Comparison of ENCODE assay signal across 26 mouse cellular contexts in genomic region chr11:38297693-38298092, GRCm38 (mm10).
"Had no signal": no experiment of that assay in that cellular context is flagged by ENCODE, and none has a peak within 500 bp of the region (broad histone marks: within the 10 kb centered on the region; RNA-seq: fewer than 3 reads in every experiment).

No protein-coding gene starts in this region.

- H3K36me3 ChIP-seq: embryonic facial prominence, embryonic 10.5 days; embryonic facial prominence, embryonic 12.5 days; embryonic facial prominence, embryonic 13.5 days; embryonic facial prominence, embryonic 15.5 days; forebrain, embryonic 10.5 days; forebrain, embryonic 15.5 days; heart, embryonic 10.5 days had no signal

- H3K27me3 ChIP-seq: embryonic facial prominence, embryonic 12.5 days; embryonic facial prominence, embryonic 13.5 days; embryonic facial prominence, embryonic 15.5 days; forebrain, embryonic 13.5 days; forebrain, embryonic 15.5 days had no signal

- H3K9ac ChIP-seq: embryonic facial prominence, embryonic 12.5 days; embryonic facial prominence, embryonic 13.5 days; embryonic facial prominence, embryonic 15.5 days; forebrain, embryonic 13.5 days; forebrain, embryonic 15.5 days had no signal

- ATAC-seq: forebrain, embryonic 13.5 days; forebrain, embryonic 14.5 days; forebrain, embryonic 15.5 days; forebrain, embryonic 16.5 days had no signal

- H3K4me2 ChIP-seq: embryonic facial prominence, embryonic 12.5 days; embryonic facial prominence, embryonic 13.5 days; embryonic facial prominence, embryonic 15.5 days; forebrain, embryonic 13.5 days; forebrain, embryonic 15.5 days; heart, embryonic 11.5 days had no signal

- DNase-seq: cerebellum, adult 9-11 months; cerebellum, postnatal 10 days; cerebellum, postnatal 14 days; cerebellum, postnatal 25 days; cerebellum, postnatal 36 days; embryo, embryonic 11 days; gastrocnemius, adult 2 months; gastrocnemius, postnatal 10 days; gastrocnemius, postnatal 14 days; gastrocnemius, postnatal 25 days; gastrocnemius, postnatal 36 days; heart, adult 11 months; heart, adult 18-20 months; heart, adult 2 months had no signal

- H3K27ac ChIP-seq: embryonic facial prominence, embryonic 10.5 days; embryonic facial prominence, embryonic 12.5 days; embryonic facial prominence, embryonic 13.5 days; embryonic facial prominence, embryonic 15.5 days; forebrain, embryonic 10.5 days; forebrain, embryonic 13.5 days; forebrain, embryonic 15.5 days; gastrocnemius, adult 2 months; heart, adult 2 months; heart, embryonic 10.5 days had no signal

- H3K4me1 ChIP-seq: embryonic facial prominence, embryonic 10.5 days; embryonic facial prominence, embryonic 12.5 days; embryonic facial prominence, embryonic 13.5 days; embryonic facial prominence, embryonic 15.5 days; forebrain, embryonic 13.5 days; forebrain, embryonic 15.5 days; heart, embryonic 10.5 days had no signal

- H3K9me3 ChIP-seq: embryonic facial prominence, embryonic 10.5 days; embryonic facial prominence, embryonic 12.5 days; embryonic facial prominence, embryonic 13.5 days; embryonic facial prominence, embryonic 15.5 days; forebrain, embryonic 10.5 days; forebrain, embryonic 13.5 days; forebrain, embryonic 15.5 days; heart, embryonic 10.5 days had no signal

- H3K4me3 ChIP-seq: embryonic facial prominence, embryonic 10.5 days; embryonic facial prominence, embryonic 12.5 days; embryonic facial prominence, embryonic 13.5 days; embryonic facial prominence, embryonic 15.5 days; erythroblast, embryonic 14.5 days; forebrain, embryonic 10.5 days; forebrain, embryonic 13.5 days; forebrain, embryonic 15.5 days; gastrocnemius, adult 2 months; heart, adult 2 months; heart, embryonic 10.5 days had no signal
